Mouse (Mus musculus) gastrocnemius, adult 2 months (tissue): ENCODE data around the gene 2010300C02Rik. TPM values are rescaled to one million over a fixed set of nuclear protein-coding genes. Genes with fewer than 3 reads are reported as not detected.

Source experiments
- DNase-seq: peaks from one replicate; pipeline ENCODE4 v3.0.0; 2022
- H3K27ac ChIP-seq: fragments of 200-600 bp; 2 replicates; pipeline ENCODE4 v1.8.1; 2022; ENCODE audit warnings: mild to moderate bottlenecking
- H3K4me3 ChIP-seq: fragments of 200-600 bp; 2 replicates; pipeline ENCODE4 v1.8.1; 2022; ENCODE audit warnings: mild to moderate bottlenecking, moderate library complexity
- CTCF ChIP-seq: fragments of 200-600 bp; IDR thresholded peaks from 2 replicates; pipeline ENCODE4 v1.8.1; 2022; ENCODE audit warnings: antibody characterized with exemption, mild to moderate bottlenecking, moderate library complexity
- intact Hi-C: fragments of 180-260 bp; cut with DNase I; formaldehyde crosslinking; loops from one replicate; pipeline ENCODE4 v1.15.1; 2025
- total RNA-seq, 2 experiments: library from RNA; stranded (reverse); gene quantifications; 2 replicates each; pipeline ENCODE4 v1.2.3; 2021

2010300C02Rik gene
- total RNA-seq, 2 experiments from 2014 or later = 0.22 to 0.31 TPM

DNA sequence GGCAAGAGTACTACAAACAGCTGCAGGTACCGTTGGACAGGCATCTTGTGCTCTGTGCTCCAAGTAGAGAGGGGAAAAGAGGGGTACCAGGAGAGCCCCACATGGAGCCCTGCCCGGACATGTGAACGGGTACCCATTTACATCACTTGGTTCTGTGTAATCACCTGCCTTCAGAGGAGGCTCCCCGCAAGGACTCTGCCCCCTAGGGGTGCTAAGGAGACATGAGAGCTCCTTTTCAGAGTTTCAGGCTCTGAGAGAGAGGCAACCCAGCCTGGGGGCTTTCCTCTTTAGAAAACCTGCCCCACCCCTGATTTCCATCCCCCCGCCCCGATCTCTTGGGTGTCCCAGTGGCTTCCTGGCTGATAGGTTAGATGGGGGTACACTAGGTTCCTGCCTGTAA is 44.4 kb downstream of the 2010300C02Rik start:
- Histone ChIP-seq H3K27ac (no peak overlapping the region), H3K4me3 (no peak overlapping the region)
- DNase-seq = no peak
- intact Hi-C loops = loop anchor here (5.0 kb wide), 3 partner anchors 192 to 457 kb away; partner anchors contain the start of gene Tsga10
- no peak for TF ChIP-seq CTCF

DNA sequence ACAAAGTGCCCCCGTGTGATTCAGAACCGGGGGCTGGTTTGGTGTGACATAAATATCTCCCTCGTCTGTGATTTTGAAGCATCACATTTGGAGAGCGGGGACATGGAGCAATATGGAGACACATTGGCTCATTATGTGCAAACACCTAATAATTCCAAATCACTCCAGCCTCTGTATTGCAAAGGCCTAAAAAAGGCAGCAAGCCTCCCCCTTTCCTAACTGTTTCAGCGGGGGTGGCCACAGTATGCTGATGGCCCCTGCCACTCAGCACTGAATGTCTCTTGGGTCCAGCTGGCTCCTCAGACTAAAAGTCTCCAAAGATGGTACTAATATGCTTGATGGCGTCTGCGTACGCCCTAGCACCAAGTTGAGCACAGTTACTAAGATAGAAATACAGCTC is 45.6 kb downstream of the 2010300C02Rik start:
- intact Hi-C loops = no loop called here
- no peak overlapping the region for H3K4me3 ChIP-seq
- DNase-seq = no peak
- H3K27ac ChIP-seq = no peak overlapping the region
- TF ChIP-seq CTCF = no peak

DNA sequence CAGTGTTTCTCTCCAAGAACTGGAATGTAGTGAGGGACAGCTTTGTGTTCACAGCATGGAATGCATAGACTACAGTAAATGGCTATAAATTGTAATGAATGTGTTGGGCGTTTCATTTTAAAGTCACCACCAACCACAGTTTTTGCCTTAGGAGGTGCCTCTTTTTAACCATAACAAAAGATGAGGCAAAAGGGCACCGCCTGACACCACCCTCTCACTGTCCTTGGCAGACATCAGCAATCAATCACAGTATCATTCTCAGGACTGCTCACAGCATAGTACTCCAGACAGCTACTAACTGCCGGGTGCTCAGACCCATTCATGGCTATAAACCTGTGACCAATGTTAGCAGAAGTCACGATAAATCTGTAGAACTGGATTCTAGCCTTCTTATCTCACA is 48.6 kb downstream of the 2010300C02Rik start:
- DNase-seq = no peak
- intact Hi-C loops = no loop called here
- Histone ChIP-seq H3K4me3 (no peak overlapping the region), H3K27ac (no peak overlapping the region)
- no peak for TF ChIP-seq CTCF

DNA sequence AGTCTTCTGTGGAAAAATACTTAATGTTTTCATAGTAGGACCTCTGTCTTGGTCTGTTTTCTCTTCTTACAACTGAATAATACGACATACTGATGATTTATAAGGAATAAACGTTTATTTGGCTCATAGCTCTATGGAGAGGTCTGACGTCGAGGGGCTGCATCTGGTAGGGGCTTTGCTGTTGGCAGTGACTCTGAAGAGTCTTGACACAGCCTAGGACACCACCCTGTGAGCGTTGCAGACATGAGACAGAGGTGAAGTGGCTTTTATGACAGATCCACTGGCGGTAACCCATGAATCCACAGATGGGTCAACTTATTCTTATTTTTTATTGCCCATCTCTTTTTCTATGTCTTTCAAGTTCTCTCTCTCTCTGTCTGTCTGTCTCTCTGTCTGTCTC is 52.5 kb downstream of the 2010300C02Rik start:
- no peak for DNase-seq
- intact Hi-C loops = no loop called here
- TF ChIP-seq CTCF = no peak
- Histone ChIP-seq H3K27ac (no peak overlapping the region), H3K4me3 (no peak overlapping the region)

DNA sequence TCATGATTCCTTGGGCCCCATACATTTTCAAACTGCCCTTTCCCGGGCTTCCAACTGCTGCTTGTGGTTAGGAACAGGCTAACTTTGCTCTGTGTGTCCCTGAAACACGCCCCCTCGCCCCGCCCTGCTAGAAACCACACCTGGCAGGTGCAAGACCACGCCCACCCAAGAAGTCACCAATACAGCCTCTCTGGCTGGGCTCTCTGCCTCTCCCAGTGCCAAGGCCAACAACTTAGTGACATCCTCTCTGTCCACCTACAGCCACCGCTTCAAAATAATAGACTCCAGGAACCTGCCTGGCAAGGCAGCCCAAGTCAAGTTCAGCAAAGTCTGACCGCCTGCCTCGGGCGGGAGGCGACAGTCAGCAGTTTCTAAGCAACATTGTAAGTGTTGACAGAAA is 53.3 kb downstream of the 2010300C02Rik start:
- Histone ChIP-seq H3K27ac (no peak overlapping the region), H3K4me3 (no peak overlapping the region)
- DNase-seq = no peak
- no peak for TF ChIP-seq CTCF
- intact Hi-C loops = no loop called here

DNA sequence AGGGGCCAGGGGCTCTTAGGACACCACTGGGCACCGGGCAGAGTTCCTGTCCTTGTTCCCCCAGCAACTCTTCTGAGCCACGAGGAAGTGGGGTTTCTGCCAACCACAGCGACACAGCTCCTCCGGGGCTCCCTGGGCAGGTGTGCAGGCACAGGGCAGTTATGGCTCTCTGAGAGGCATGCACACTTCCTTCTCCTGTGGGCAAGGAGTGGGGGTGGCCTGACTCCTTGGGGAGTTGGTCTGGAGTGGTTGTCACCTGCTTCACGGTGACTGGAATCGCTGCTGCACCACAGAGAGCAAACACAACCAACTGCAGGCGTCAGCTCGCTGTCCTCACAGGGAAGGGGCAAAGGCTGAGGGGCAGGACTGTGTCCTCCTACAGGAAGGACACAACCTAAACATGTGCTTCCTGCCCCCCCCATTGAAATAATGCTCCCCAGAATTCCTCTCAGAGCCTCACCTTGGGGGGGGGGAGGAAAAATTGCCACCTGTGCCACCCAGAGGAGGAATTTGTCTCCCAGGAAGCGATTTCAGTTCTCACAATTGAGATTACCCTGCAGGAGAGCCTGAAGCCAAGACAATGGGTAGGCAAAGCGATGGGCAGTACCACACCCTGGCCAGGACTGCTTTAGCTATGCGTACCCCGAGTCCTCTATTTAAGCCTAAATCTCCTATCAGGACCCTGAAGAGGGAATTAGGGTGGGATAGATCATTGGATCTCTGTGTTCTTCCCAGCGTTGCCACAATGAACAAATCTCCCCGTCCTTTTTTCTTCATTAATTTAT is 54.2 kb downstream of the 2010300C02Rik start:
- TF ChIP-seq CTCF = no peak
- Histone ChIP-seq H3K4me3 (no peak overlapping the region), H3K27ac (no peak overlapping the region)
- intact Hi-C loops = no loop called here
- no peak for DNase-seq

DNA sequence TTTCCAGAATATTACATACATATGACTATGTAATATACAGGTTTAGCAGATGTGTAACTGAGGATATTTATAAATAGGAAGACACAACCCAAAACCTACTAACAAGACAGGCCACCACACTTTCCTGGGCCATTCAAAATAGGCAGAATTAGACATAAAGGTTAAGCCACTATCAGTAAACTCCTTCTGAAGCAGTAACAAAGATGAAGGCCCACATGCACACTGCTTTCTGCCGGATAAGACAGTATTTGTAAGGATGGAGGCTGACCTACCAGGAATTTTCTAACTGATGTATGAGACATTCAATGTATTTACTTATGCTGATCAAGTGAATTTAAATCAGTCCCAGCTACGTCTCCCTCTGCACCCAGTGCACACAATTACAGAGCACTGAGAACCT is 55.4 kb downstream of the 2010300C02Rik start:
- H3K27ac ChIP-seq = no peak overlapping the region
- DNase-seq = no peak
- intact Hi-C loops = no loop called here
- TF ChIP-seq CTCF = no peak
- H3K4me3 ChIP-seq = no peak overlapping the region

DNA sequence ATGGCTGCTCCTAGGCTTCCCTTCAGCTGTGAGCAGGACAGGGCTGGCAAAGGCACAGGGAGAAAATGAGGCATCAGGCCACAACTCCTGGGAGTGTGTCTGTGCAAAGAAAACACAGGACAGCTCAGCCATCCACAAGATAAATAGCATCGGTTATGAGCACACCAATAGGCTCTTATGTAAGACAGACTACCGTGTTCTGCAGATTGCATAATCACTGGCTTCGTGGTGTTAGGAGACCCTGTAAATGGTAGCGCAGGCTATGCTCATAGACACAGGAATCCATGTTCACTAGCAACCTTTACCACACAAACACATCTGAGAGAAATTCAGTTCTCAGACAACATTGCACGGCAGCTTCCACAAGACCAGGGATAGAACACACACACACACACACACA is 56.3 kb downstream of the 2010300C02Rik start:
- TF ChIP-seq CTCF = no peak
- intact Hi-C loops = no loop called here
- DNase-seq = no peak

DNA sequence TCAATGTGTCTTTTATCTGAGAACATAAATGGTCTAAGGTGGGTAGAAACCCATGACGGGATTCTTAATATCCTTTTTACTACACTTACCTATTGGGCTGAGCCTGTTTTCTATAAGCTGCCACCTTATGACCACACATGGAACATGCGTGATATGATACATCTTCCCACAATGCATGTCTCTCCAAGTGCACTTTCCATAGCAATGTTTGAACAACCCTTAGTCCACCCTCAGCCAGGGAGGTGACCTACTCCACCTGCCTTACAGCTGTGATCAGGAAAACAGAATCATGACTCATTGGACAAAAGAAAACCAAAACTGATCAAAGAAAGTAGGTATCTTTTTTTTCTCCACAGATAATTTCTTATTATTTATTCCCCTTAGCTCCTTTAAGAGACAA is 63.9 kb downstream of the 2010300C02Rik start:
- intact Hi-C loops = no loop called here
- no peak for TF ChIP-seq CTCF
- Histone ChIP-seq H3K27ac (no peak overlapping the region), H3K4me3 (no peak overlapping the region)
- DNase-seq = no peak

More for the DNA sequence above, 56.3 kb downstream of the 2010300C02Rik start:
- no peak overlapping the region for H3K4me3 ChIP-seq
- H3K27ac ChIP-seq = no peak overlapping the region

DNA sequence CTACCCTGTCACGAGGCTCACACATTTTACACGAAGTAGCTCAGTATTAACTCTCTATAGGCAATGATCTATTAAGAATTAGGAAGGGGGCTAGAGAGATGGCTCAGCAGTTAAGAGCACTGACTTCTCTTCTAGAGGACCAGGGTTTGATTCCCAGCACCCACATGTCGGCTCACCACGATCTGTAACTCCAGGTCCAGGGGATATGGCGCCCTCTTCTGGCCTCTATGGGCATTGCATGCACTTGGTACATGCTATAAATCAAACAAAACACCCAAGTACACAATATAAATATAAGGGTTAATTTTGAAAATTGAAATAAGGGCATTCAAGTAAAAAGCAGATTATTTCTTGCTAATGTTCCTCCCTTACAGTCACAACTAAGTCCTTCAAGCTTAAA is 65.9 kb downstream of the 2010300C02Rik start:
- peak; percentile 41 for TF ChIP-seq CTCF
- intact Hi-C loops = no loop called here
- Histone ChIP-seq H3K27ac (no peak overlapping the region), H3K4me3 (no peak overlapping the region)
- no peak for DNase-seq

DNA sequence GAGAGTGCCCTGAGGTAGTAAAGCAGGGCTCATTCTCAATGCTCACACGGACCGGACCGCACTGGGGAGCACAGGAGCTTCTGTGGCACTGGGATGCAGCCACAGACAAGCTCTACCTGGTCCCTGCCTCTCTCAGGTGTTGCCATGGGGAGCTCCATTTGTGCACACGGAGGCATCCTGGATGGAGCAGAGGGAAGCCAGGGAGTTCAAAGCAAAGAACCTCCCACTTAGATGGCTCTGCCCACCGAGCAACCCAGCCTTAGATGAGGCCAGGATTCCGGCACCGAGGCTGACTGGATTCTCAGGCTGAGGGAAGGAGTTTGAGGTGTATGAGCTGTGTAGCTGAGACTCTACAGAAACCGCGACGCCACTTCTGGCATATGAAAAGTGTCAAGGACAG is 72.8 kb downstream of the 2010300C02Rik start:
- intact Hi-C loops = no loop called here

DNA sequence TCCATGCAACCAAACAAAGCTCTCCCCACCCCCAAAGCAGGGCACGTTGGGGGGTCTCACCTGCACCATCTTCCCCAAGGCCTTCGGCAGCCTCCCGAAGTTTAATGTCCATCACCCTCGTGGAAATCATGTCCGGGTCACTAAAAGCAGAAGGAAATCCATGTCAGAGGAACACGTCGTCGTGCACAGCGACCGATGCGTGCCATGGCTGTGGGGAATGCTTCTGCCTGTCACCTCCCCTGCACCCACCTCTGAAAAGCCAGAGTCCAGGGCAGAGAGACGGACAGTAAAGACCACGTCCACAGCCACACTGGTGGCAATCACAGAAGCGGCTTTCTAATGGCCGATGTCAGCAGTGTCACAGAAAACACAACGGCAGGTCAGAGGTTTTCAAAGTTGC is 75.4 kb downstream of the 2010300C02Rik start:
- intact Hi-C loops = no loop called here
- H3K27ac ChIP-seq = no peak overlapping the region
- DNase-seq = no peak
- H3K4me3 ChIP-seq = no peak overlapping the region
- no peak for TF ChIP-seq CTCF

More for the DNA sequence above, 72.8 kb downstream of the 2010300C02Rik start:
- Histone ChIP-seq H3K4me3 (no peak overlapping the region), H3K27ac (no peak overlapping the region)
- no peak for TF ChIP-seq CTCF
- no peak for DNase-seq

DNA sequence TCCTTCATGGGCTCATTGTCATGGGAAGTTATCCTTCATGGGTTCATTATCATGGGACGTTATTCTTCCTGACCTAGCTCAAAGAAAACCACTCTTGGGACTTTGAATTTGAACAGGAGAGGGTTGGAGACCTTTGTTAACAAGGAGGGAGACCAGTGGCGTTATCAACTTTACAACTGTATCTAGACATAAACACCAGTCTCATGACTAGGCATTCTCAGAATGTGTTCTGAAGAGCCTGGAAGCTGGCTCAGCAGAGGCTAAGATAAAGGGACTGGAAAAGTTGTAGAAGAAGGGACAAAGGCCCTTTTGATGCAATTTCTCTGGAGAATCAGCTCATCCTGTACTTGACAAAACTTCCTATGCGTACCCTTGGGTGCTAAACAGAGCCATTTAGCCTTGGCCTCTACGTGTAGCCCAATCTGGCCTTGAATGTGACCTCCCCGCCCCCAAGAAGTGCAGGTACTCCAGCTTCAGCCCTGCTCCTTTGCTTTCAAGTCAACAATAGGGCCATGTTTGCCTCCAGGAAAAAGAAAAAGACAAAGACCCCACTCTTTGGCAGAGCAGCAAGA is 76.0 kb downstream of the 2010300C02Rik start:
- no peak for TF ChIP-seq CTCF
- H3K4me3 ChIP-seq = no peak overlapping the region
- no peak for DNase-seq
- H3K27ac ChIP-seq = no peak overlapping the region
- intact Hi-C loops = no loop called here

DNA sequence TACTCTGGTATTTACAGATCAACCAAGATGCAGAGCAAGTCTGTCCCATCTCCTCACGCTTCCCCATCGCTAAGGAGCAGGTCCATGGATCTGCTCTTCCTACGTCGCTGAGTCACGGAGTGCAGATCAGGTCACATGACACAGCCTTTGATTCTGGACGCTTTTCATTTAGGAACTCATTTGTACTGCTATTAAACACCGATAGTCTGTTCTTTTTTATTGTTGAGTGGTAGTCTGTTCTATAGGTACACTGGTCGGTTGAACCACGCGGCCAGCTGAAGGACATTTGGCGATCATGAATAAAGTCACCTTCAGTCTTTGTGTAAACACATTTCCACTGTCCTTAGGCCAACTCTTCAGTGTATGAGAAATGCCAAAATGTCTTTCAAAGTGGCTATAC is 78.5 kb downstream of the 2010300C02Rik start:
- intact Hi-C loops = loop anchor here (2.0 kb wide), 1 partner anchor 371 kb away; no protein-coding TSS in a partner anchor
- TF ChIP-seq CTCF = no peak
- no peak for DNase-seq
- Histone ChIP-seq H3K4me3 (no peak overlapping the region), H3K27ac (no peak overlapping the region)
